Mouse (Mus musculus) lung, postnatal 36 days (tissue): ENCODE results near the gene Manf.

Experiments
- DNase-seq: peaks from one replicate; pipeline ENCODE4 v3.0.0; 2022; ENCODE audit warnings: mixed read lengths

Manf gene

DNA sequence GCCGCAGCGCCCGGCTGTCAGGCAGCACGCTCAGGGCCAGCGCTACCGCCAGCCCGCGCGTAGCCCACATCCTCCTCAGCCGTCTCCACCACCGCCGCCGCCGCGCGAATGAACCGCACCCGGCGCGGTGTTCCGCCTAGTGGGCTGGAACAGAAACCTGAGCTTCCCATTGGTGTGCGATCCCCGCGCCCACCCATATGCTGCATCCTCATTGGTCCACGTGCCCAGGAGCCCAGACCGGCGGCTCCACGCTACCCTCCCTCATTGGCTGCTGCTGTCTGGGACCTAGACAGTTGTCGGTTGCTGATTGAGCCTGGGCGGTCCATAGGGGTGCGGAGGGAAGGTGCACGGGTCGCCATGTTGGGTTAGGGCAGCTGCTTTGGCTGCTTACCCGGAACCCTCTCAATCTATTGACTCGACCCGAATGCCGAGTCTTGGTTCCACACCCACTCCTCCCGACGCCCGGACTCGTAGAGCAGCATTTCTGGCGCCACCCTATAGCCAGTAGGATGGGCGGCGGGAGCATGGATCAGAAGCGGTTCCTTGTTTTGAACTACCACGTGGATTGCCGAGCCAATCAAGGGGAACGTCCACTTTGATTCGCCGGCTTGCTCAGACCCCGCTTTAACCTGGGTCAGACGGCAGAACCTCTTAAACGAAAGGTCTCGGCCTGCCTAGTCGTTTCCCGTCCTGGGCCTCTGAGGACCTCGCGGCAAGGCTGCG is at the start of gene Manf:
Gene Manf, minus strand, starts transcription at position 151 of the 723 bp plus-strand sequence.
- peak; percentile 99 for DNase-seq

DNA sequence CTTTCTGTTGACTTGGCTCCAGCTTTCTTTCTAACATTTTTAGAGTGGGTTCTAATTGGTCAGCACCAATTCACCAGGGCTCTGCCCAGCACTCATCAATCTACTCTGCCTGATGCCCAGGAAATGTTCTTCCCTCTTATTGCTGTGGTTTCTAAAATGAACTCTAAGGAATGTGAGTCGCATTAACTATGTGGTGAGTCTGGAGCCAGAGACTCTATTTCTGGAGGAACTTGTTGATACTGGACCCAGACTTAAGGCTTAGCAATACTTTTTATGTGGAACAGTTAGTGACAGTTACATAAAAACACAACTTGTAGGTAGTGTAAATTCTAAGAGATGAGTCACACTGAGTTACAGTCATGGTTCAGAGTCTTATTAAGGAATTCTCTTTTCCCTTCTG is 43.2 kb upstream of the Manf start:
- no peak for DNase-seq

DNA sequence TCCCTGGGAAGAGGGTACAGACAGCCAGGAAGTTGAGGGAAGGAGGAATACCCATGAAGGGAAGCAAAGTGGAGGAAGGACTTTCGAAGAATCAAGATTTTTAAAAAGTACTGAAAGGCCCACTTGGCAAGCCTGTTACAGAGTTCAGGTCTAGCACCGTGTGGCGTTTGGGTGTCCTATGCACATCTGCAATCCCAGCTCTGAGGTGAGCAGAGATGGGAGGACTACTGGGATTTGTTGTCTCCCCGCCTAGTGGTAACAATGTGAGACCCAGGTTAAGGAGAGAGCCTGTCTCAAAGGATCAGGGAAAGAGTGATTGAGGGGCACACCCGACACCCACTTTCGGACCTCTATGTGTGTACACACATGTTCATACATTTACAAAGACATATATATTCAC is 23.1 kb upstream of the Manf start:
- DNase-seq: no peak

DNA sequence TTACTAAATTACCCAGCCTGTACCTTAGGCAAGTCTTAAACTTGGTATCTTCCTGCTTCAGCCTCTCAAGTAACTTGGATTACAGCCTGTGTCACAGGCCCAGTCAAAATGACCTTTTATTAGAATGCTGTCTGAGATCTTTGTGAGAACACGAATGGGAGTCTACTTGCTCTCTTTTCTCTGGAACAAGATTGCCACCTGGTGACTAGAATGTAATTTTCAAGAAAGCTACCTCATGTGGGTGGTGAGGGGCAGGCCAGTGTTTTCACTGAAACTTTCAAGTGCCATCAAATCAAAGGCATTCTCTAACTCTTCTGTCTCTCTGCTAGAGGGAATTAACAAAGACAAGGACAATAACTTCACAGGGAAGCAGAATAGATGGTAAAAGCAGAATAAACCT is 22.0 kb upstream of the Manf start:
- DNase-seq: peak; percentile 43

DNA sequence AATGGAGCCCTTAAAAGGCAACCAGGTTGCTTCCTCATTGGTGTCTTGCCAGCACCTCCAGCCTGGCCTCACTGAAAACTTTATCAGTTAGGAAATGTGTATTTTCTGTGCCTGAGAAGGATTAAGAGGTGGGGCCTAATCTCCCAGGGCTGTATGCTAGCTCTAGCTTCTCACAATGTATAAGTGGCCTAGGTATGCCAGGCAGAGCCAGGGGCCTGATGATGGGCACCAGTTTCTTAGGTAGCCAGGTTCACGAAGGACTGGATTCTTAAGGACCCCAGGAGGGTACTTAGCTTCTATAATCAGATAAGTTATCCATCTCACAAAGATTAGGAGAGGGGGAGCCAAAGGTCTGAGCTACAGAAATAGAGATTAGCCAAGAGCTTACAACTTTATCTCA is 19.8 kb upstream of the Manf start:
- peak; percentile 31 for DNase-seq

DNA sequence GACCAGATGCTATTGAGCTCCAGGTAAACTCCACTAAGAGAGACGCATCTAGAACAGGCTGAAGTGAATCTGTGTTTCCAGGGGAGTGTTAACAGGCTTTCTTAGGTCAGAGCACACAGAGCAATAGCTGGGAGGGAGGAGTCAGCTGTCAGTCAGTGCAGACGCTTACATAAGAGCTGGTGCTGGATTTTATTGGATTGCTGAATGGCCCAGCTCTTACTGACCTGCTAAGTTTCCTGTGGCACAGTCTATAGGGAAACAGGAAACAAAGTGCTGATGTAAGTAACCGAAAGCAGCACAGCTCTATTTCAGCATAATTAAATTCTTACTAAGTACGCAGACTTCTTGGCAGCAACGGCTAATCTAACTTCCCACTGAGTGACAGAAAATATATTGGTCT is 16.9 kb upstream of the Manf start:
- peak; percentile 44 for DNase-seq

DNA sequence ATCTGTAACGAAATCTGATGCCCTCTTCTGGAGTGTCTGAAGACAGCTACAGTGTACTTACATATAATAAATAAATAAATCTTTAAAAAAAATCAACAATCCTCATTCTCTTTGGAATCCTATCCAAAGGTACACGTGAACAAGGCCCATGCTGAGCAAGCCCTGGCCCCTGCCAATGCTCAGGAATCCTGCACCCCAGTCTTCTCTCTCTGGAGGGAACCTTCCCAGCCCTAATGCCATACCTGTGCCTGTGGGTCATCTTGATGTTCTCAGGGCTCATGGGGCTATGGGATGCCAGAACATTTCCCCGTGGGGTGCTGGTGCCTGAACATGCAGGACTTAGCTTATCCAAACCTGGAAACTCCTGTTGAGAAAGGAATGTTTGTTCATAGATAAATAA is 16.4 kb upstream of the Manf start:
- no peak for DNase-seq

DNA sequence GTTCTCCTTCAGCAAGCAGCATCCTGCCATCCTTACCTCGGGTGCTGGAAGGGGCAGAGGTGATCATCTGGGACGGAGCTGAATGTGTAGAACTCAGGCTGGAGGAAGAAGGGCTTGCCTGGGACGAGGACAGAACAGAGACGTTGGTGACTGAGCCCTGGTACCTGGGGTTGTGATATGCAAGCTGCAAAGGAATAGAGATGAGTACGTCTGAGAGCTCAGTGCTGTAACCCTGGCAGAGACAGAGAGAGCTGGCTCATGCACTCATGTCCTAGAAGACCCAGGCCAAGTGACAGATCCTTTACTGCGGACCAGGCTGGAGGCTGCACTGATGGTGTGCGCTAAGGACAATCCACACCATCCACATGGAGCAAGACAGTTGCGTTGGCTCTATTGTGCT is 14.8 kb upstream of the Manf start:
- no peak for DNase-seq

DNA sequence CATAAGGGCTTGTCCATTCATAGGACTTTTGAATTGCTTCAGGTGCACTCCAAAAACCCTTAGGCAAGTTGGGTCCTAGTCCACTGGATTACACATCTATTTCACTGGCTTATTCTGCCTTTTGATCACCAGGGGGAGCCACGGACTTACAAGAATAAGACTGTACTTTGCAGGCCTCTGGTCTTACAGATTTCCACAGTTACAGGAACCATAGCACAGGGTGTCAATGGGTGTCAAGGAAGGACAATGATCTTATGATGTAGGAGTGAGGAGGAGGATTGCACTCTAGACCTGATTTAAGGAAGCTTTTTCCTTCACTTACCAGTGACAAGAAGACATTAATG is 12.0 kb upstream of the Manf start:
- peak; percentile 83 for DNase-seq

DNA sequence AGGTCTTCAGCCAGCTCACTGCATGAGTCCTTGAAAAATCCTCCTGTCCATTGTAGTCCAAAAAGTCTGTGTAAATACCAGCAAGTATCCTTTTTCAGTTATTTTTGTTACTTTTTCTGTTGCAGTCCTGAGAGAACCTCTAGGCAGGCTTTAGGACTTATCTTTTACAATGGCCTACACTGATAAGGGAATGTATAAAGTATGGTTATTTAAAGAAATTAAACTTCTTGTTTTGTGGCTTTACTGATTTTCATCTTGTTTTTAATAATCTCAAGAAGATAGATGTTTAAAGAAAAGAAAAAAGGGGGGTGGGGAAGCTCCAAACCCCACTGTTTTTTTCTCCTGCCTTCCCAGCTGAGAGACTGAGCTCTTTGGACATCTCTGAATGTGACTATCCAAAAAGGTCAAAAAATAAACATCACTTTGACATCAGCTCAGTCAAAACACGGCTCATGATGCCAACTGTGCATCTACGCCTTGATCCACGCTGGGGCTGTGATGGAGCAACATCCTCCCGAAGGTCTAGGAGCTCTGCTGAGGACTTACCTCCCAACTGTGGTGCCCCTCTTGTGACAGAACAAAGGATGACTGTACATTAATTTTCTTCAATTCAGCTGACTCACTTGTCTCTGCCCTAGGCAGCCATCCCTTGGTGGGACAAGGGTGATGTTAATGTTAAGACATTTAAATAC is 11.5 kb upstream of the Manf start:
- DNase-seq: no peak

DNA sequence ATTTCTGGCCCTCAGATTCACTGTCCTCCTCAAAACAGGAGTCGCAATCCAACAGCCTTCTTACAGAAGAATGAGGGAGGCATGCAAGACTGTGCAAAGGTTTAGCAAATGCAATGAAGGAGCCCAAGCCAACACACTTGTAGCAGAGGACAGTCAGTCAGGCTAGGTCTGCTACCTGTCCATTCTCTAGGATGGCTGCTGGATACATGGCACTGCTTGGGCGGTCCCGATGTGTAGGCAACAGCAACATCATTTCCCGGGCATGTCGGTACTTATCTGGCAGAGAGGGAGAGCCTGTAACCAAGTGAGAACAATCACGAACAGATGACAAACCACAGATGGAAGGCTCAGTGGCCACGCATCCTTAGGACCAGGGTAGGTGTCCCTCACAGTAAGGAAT is 9.8 kb upstream of the Manf start:
- DNase-seq: no peak

DNA sequence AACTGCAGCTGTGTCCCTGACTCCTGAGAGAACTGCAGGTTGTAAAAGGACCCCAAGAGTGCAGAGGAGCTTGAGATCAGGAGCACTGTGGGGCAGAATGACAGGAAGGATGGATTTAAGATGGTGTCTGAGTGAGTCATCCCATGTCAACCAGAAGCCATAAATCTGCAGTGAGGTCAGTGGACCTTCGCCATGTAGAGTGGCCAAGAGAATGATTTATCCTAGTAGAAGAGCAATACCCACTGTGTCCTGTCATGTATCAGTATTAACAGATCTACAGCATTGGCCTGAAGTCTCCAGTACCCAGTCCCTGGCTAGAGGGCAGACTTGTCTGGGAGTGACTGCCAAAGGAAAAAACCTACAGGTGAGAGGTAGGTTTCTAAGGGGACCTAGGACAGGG is 7.1 kb upstream of the Manf start:
- no peak for DNase-seq

DNA sequence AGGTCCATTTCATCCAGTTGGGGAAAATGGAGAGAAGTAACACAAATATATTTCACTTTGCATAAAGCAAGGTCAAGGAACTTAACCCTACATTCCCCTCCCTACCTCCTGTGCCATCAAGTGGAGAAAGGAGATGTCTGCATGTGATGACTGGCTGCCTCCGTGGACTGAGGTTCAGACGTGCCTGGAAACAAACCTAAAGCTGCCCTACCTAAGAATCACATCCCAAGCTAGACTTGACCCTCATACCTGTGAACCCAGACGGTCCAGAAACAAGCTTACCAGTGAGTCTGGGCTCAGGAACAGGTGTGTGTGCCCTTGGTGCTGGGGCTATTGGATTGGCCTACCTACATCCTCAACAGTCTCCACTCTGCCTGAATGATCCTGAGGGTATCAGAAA is 1.5 kb upstream of the Manf start:
- DNase-seq: no peak

DNA sequence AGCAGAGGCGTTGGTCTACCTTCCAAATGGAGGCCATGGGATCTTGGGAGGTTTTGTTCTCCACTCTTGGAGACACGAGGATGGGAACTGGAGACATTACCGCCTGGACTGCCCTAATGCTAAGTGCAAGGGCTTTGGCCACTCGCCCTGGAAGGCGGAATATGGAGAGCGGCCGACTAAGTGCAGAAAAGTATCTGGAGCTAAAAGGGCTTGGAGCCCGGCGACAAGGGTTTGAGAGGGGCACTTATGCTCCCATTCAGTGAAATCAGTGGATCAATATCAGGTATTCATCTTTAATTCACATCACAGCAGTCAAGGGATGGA is 735 bp upstream of the Manf start:
- DNase-seq: no peak

DNA sequence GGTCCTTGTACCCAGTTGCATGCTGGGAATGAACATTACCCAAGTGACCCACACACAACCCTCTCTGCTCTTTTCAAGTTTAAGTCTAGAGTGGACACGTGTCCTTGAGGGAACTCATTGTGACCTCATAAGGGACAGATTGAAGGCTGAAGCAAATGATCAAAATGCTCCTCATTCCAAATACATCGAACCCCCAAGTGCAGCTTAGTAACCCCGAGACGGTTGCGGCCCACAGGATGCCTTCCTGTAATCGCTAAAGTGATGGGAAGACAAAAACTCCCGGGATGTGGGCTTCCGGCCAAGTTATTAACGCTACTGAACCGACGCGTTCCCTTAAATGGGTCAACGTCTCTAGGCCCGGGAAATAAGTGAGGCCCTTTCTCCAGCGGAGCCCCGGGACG is 438 bp downstream of the Manf start:
- DNase-seq: peak; percentile 21

DNA sequence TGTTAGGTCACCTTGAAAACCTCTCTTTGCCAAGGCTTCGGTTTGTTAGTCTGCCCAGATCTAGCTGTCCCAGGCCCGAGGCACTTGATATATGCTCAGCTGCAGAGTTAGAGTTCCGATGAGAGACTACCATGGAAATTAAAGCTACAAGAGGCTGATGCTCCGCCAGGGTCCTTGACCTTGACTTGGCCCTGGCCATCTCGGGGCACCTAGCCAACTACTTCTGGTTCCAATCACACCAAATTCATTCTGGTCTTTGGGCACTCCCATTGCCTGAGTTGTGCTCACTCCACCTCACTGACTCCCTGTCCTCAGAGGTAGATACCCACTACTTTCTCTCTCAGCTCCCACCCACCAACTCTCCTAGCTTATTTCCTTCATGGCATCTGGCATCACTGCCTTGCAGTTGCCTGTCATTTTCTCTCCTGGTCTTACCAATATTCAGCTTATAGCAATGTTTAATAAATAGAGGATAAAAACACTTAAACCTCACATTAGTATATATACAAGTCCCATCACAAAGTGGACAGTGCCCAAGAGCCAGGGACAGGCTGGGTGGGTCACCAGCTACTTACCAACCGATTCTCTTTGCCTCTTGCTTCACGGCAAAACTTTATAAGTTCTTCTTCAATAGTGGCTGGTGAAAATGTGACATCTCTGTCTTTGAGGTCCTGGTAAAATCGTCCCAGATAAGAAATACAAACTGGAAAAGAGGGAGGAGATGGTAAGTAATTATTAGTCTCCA is 1.1 kb downstream of the Manf start:
- DNase-seq: no peak

DNA sequence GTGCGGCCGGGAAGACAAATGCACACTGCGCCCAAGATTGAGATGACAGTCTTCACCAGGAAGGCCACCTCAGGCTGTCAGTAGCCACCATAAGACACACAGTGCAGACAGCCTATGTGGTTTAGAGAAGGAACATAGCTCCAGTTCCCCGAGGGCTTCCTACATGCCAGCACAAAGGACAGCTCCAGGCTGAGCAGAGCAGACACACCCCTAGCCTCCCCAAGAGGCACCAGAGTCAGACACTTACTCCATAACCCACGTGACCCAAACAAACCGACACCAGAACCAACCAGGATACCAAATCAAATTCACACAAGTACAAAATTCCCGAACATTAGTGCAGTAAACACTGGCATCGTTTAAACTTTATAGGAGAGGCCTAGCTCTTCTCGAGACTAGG is 2.5 kb downstream of the Manf start:
- DNase-seq: no peak

DNA sequence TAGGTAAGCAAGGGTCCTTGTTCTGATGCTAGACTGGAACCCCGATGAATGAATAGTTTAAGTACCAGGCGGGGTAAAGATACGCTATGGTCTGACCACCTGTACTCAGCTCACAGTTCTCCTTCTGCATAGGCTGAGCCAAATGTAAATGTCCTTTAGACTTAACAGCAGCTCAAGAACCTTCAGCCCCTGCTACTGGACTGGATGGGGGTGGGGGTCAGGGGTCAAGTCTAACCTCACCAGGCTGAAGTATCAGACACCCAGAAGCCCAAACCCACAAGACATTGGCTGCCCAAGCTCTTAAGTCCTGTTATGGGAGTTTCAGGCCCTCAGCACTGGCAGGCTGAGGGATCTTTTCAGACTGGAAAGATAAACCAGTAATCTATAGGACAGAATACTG is 3.4 kb downstream of the Manf start:
- no peak for DNase-seq

DNA sequence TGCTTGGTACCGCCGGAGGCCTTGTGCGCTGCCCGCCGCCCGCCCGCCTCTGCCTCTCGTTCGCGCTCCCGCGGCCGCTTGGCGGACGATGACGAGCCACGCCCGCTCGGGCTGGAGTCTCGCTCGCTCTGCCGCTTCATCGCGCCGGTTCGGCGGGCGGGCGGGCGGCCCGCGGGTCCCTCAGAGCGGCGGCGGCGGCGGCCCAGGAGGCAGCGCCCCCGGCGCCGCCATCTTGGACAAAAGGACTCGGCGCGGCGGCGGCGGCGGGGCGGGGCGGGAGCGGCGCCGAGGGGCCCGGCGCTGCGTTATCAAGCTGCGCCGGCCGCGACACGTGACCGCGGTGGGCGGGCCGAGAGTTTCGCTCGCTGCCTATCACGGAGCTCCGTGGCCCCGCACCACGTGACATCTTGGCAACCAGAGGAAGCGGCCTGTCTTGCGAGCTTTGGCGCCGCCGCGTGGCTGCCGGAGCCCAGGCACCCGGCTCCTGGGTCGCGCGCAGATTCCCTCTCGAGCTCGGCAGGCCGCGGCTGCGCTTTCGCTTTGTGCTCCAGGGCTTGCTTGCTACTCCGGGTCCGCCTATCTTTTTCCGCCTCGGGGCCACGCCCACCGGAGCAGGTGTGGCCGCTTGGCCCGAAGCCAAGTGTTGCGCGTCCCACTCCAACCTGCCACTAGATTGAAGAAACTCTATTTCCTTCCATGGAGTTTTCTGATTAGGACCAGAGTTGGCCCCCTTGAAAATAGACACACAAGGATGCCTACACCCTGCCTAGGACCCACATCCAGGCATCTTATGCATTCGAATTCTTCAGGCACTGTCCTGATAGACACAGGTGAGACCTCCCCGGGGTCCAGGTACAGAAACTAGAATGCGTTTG is 4.7 kb downstream of the Manf start, which contains the start of gene Rbm15b:
Gene Rbm15b, minus strand, starts transcription at position 601 of the 875 bp plus-strand sequence.
- peak; percentile 99 for DNase-seq

DNA sequence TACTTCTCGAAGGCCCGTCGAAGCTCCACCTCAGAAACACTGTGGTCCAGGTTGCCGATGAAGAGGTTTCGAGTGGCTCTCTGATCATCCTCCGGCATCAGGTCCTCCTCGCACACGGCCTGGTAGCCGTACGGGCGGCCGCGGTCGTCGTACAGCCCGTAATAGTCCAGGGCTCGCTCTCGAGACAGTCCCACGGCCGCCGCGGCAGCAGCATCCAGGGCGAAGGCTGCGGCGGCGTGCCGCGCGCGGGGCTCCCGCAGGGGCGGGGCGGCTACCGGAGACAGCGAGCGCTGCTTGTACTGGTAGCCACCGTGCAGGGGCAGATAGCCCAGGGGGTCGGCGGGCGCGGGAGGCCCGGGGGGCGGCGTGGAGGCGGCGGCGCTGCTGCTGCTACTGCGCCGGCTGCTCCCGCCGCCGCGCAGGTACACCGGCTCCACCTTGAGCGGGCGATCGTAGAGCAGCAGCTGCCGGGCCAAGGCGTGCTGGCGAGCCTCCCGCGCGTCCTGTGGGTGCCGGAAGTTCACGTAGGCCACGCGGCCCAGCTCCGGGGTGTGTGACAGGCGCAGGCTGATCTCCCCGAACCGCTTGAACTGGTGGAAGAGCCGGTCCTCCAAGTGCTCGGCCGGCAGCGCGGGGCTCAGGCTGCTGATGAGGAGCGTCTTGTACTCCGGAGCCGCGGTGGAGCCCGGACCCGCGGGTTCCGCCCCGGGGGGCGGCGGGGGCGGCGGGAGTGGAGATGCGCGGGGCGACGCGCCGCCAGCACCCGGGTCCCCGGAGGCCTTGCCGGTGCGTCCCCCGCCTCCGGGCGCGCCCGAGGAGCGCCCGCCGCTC is 5.7 kb downstream of the Manf start:
- peak; percentile 56 for DNase-seq

DNA sequence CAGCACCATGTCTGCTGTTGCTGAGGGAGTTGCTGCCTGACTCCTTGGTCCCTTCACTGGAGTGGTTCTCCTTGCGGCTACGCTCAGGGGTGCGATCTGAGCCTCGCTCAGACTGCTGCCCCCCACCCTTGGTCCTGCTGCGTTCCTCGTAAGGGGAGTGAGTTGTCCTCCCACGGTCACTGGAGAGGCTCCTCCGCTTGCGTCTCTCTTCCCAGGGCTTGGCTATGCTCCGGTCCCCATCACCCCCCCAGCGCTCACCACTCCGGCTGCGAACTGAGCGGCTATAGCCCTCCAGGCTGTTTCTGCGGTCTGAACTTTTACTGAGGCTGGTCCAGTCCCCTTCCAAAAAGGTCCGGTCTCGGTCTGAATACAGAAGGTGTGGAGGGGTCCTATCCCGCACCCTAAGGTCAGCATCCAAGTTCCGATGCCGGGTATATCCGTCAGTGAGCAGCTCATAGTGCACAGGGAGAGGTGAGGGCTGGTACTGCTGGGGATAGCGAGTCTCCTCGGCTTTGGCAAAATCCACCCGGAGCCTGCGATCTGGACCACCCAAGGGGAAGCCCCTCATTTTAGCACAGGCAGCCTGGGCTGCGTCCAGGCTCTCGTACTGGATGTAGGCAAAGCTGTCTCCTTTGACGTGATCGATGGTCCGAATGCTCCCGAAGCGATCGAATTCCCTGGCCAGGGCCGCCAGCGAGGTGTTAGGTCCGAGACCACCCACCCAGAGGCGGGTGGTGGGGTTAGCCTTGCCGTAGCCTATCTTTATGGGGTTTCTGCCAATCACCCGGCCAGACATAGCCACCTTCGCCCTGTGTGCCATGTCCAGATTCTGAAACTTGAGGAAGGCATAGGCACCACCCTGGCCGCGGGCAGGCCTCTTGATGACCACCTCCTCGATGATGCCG is 6.5 kb downstream of the Manf start:
- no peak for DNase-seq
